16 mouse cellular contexts compared by ENCODE assay signal in the genomic region with DNA sequence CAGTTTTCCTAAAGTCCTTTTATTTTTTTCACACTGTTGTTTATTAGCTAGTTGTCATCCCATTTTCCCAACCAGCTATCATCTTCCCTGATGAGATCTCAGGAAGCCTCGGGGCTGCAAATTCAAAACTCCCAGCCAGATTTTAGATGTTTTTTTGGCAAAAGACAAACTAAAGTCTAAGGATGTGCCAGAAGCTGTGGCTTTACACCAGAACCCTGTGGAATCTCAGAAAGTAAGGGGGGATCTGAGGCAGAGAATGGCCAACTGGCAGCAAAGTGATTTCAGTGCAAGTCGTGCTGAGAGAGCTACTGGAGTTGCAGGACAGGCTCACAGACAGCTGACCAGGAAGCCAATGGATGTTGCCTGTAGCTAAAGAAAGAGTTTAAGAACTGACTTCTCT.
DNase-seq lines count a peak whose midpoint lies in the region; ATAC-seq and TF ChIP-seq lines count a peak whose summit lies in the region.
"Had no signal": no experiment of that assay in that cellular context is flagged by ENCODE, and none has a peak within 500 bp of the region (broad histone marks: within the 10 kb centered on the region; RNA-seq: fewer than 3 reads in every experiment).

No protein-coding gene starts in this region.

- H3K27ac ChIP-seq in forebrain, embryonic 14.5 days (ENCODE audit: low read depth, low read length): no peak overlapping the region
- no peak overlapping the region for H3K27ac ChIP-seq in forebrain, embryonic 12.5 days
- H3K27ac ChIP-seq in lung, postnatal 0 days (ENCODE audit: low read length): no peak overlapping the region
- H3K27ac ChIP-seq: heart, embryonic 10.5 days; hindbrain, embryonic 14.5 days had no signal

- intact Hi-C loops in left cerebral cortex, postnatal 4 days (cut with DNase I): no loop called here
- intact Hi-C loops in left cerebral cortex, postnatal 25 days (cut with DNase I): no loop called here

- ATAC-seq in forebrain, embryonic 14.5 days: no peak
- ATAC-seq in forebrain, embryonic 12.5 days (ENCODE audit: low FRiP score): no peak
- no peak for ATAC-seq in lung, postnatal 0 days
- ATAC-seq: forebrain, postnatal 0 days; intestine, embryonic 16.5 days had no signal

- TF ChIP-seq CTCF in lung, postnatal 0 days (IDR thresholded peaks at IDR 0.05): no peak

- peak; percentile 34 for DNase-seq in forebrain, embryonic 14.5 days (ENCODE audit: low spot score)
- peak; percentile 32 for DNase-seq in left cerebral cortex, postnatal 4 days
- DNase-seq in left cerebral cortex, postnatal 25 days (ENCODE audit: low spot score in 2 of 2): no peak
- DNase-seq in lung, postnatal 36 days: peak; percentile 1
- no peak for DNase-seq in lung, postnatal 0 days (ENCODE audit: low spot score)
- DNase-seq: adrenal gland, adult 2 months; adrenal gland, postnatal 25 days; cerebellum, adult 8-10 months; forebrain, postnatal 0 days; gastrocnemius, postnatal 25 days; heart, adult 11 months; heart, postnatal 14 days had no signal

- H3K36me3 ChIP-seq in forebrain, embryonic 14.5 days (ENCODE audit: control insufficient read depth, insufficient read depth, low read length): no peaks in the 10 kb centered on the region
- H3K36me3 ChIP-seq in forebrain, embryonic 12.5 days (replicated peaks): no peaks in the 10 kb centered on the region
- no peaks in the 10 kb centered on the region for H3K36me3 ChIP-seq in lung, postnatal 0 days (ENCODE audit: insufficient read depth, low read length)
- H3K36me3 ChIP-seq: heart, embryonic 10.5 days had no signal

- no peak overlapping the region for H3K9ac ChIP-seq in forebrain, embryonic 14.5 days (ENCODE audit: low read length)
- no peak overlapping the region for H3K9ac ChIP-seq in forebrain, embryonic 12.5 days
- H3K9ac ChIP-seq in lung, postnatal 0 days (replicated peaks; ENCODE audit: low read depth): no peak overlapping the region
- H3K9ac ChIP-seq: forebrain, postnatal 0 days; hindbrain, embryonic 14.5 days had no signal

- 72% methylated on average over 2 of the region's 2 CpGs for WGBS in forebrain, embryonic 14.5 days
- WGBS in forebrain, embryonic 12.5 days: 86% methylated on average over 2 of the region's 2 CpGs
- 46% methylated on average over 2 of the region's 2 CpGs for WGBS in lung, postnatal 0 days

- H3K27me3 ChIP-seq in forebrain, embryonic 14.5 days (replicated peaks; ENCODE audit: control insufficient read depth, insufficient read depth, low read length): no peaks in the 10 kb centered on the region
- no peaks in the 10 kb centered on the region for H3K27me3 ChIP-seq in forebrain, embryonic 12.5 days
- no peaks in the 10 kb centered on the region for H3K27me3 ChIP-seq in lung, postnatal 0 days (replicated peaks; ENCODE audit: insufficient read depth, low read length)

- no peak for TF ChIP-seq EP300 in lung, postnatal 0 days (IDR thresholded peaks at IDR 0.05)

- H3K9me3 ChIP-seq in forebrain, embryonic 14.5 days (replicated peaks; ENCODE audit: control insufficient read depth, low read length): no peaks in the 10 kb centered on the region
- no peaks in the 10 kb centered on the region for H3K9me3 ChIP-seq in forebrain, embryonic 12.5 days
- H3K9me3 ChIP-seq in lung, postnatal 0 days (ENCODE audit: low read length): no peaks in the 10 kb centered on the region
- H3K9me3 ChIP-seq: heart, embryonic 10.5 days had no signal

- H3K4me1 ChIP-seq in forebrain, embryonic 14.5 days (ENCODE audit: control insufficient read depth, insufficient read depth, low read length): no peaks in the 10 kb centered on the region
- H3K4me1 ChIP-seq in forebrain, embryonic 12.5 days: no peaks in the 10 kb centered on the region
- H3K4me1 ChIP-seq in lung, postnatal 0 days (ENCODE audit: insufficient read depth, low read depth, low read length): no peaks in the 10 kb centered on the region
- H3K4me1 ChIP-seq: heart, embryonic 10.5 days had no signal

- no peak overlapping the region for H3K4me3 ChIP-seq in forebrain, embryonic 14.5 days (ENCODE audit: low read depth, low read length)
- no peak overlapping the region for H3K4me3 ChIP-seq in forebrain, embryonic 12.5 days (replicated peaks)
- H3K4me3 ChIP-seq in lung, postnatal 0 days (ENCODE audit: low read depth, low read length): no peak overlapping the region
- H3K4me3 ChIP-seq: heart, embryonic 10.5 days had no signal

- H3K4me2 ChIP-seq in forebrain, embryonic 14.5 days (ENCODE audit: low read length): no peak overlapping the region
- no peak overlapping the region for H3K4me2 ChIP-seq in forebrain, embryonic 12.5 days
- no peak overlapping the region for H3K4me2 ChIP-seq in lung, postnatal 0 days (replicated peaks; ENCODE audit: low read depth, low read length)
- H3K4me2 ChIP-seq: hindbrain, embryonic 14.5 days had no signal

Comparison
In these comparisons a context has a peak if more than half of its experiments do, and no peak if none do; other contexts are left out.
1. DNase-seq: peak in forebrain, embryonic 14.5 days (single experiment), left cerebral cortex, postnatal 4 days (single experiment) and lung, postnatal 36 days (single experiment); none in left cerebral cortex, postnatal 25 days (0 of 2) and lung, postnatal 0 days (single experiment).